Mouse (Mus musculus): Measurements from ENCODE around the gene Wrap73. TPM values are rescaled to one million over a fixed set of nuclear protein-coding genes. Genes with fewer than 3 reads are reported as not detected.

The Wrap73 gene
- polyA plus RNA-seq, 1 experiment from 2014 or later: 3.5 TPM

DNA sequence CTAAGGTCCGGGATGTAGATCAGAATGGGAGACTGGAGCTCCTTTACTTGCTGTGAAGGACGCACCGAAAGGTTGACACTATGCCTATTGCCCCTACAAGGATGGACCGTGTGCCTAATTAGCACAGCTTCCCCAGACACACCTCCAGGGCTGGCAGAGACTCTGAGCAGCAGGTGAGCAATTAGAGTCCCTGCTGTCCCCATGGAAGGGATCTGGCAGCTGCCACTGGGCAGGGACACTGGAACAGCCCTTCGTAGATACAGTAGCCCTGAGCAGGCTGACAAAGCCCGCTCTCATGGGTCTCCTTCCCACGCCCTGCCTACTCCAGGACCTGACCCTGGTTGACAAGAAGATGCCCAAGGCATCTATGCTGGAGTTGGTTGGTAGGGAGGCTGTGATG, 19.8 kb upstream of the Wrap73 start:
- Histone ChIP-seq H3K36me3 (ENCODE audit: inconsistent target) (no peaks in the 10 kb centered on the region), H3K27ac (no peak overlapping the region)

DNA sequence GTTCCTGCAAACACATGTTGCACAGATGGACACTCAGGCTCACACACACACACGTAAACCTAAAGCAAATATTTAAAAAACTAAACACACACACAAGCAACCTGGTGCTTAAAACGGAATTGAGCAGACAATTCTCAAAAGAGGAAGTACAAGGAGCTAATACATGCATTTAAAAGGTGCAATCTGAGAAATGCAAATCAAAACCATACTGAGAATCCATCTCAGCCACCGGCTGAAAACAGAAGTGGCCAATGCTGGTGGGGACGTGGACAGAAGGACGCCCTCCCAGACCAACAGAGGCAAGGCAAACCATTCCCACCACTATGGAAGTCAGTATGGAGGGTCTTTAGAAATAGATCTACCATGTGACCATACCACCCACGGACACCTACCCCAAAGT, 18.6 kb upstream of the Wrap73 start:
- no peak overlapping the region for H3K27ac ChIP-seq
- WGBS (ENCODE audit: missing documents): 32% methylated on average over 5 of the region's 6 CpGs
- no peak overlapping the region for H3K4me3 ChIP-seq (ENCODE audit: inconsistent target)
- H3K79me2 ChIP-seq (ENCODE audit: inconsistent target): no peaks in the 10 kb centered on the region
- H3K36me3 ChIP-seq (ENCODE audit: inconsistent target): no peaks in the 10 kb centered on the region

More for the DNA sequence above, 19.8 kb upstream of the Wrap73 start:
- 64% methylated on average over 6 of the region's 7 CpGs for WGBS (ENCODE audit: missing documents)
- Histone ChIP-seq H3K79me2 (ENCODE audit: inconsistent target) (no peaks in the 10 kb centered on the region), H3K4me3 (ENCODE audit: inconsistent target) (no peak overlapping the region)

DNA sequence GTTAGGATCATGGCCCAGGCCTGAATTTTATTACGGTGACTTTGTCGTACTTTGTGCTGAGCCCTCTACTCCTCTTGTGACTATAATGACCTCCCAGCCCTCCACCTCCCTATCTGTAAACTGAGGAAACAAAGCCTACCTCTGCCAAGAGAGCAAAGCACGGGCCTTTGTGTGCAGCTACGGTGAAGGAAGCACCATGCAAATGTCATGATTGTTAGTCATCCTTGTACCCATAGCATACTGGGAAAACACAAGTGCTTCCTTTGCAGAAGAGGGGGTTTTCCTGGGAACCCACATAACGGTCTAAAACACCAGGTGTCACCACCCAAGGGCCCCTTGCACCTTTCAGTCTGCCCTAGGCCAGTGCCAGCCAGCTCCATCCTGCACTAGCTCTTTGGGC, 17.0 kb upstream of the Wrap73 start:
- 64% methylated on average over 5 of the region's 5 CpGs for WGBS (ENCODE audit: missing documents)
- H3K27ac ChIP-seq: no peak overlapping the region
- no peaks in the 10 kb centered on the region for H3K79me2 ChIP-seq (ENCODE audit: inconsistent target)
- no peaks in the 10 kb centered on the region for H3K36me3 ChIP-seq (ENCODE audit: inconsistent target)
- no peak overlapping the region for H3K4me3 ChIP-seq (ENCODE audit: inconsistent target)

DNA sequence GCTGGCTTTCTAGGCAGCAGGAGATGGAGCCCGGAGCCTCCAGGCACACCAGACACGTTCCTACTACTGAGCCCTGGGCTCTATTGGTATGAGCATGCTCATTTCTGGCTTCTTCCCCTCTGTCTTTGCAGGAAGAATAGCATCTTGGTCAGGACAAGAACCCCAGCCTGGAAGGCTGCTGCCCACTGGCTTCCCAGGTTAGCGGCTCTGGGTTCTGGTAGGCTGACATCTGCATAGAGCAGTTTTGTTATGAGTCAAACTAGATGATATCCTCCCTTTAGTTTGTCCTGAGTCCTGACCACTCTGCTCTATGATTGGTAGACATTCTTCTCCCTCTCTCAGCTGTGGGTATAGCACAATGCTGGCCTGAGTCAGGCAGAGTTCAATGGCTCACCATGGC, 14.9 kb upstream of the Wrap73 start:
- H3K4me3 ChIP-seq (ENCODE audit: inconsistent target): no peak overlapping the region
- no peaks in the 10 kb centered on the region for H3K79me2 ChIP-seq (ENCODE audit: inconsistent target)
- H3K36me3 ChIP-seq (ENCODE audit: inconsistent target): no peaks in the 10 kb centered on the region
- no peak overlapping the region for H3K27ac ChIP-seq
- WGBS (ENCODE audit: missing documents): 82% methylated on average over 3 of the region's 3 CpGs

DNA sequence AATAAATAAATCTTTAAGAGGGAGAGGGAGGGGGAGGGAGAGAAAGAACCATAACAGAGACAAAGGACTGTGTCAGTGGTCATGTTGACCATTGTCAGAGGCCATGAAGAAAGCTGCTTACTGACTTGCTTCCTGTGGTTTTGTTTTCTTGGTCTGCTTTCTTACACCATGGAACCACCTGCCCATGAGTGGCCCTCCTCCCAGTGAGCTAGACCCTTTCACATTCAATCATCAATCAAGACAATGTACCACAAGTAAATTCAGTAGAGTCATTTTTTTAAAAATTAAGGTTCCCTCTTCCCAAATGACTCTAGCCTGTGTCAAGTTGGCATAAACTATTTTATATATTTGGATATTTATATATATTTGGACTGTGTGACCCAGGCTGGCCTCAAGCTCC, 12.2 kb upstream of the Wrap73 start:
- Histone ChIP-seq H3K36me3 (ENCODE audit: inconsistent target) (no peaks in the 10 kb centered on the region), H3K4me3 (ENCODE audit: inconsistent target) (no peak overlapping the region), H3K79me2 (ENCODE audit: inconsistent target) (no peaks in the 10 kb centered on the region), H3K27ac (no peak overlapping the region)

DNA sequence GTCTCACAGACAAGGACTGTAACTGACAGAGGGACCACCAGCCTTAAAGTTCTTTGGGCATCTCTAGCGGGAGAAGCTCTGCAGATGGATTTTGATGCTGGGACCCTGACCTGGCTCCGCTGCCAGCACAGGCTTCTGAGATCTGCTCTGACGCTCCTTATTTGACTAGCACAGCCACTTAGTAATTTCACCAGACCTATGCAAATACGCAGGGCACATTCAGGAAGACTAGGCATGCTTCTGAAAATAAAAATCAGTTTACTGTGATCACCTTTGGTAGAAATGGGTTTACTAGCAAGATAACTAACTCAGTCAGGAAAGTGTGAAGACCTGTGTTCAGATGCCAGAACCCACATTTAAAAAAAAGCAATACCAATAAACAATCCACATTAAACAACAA, 10.3 kb upstream of the Wrap73 start:
- WGBS (ENCODE audit: missing documents): 86% methylated on average over 4 of the region's 4 CpGs

DNA sequence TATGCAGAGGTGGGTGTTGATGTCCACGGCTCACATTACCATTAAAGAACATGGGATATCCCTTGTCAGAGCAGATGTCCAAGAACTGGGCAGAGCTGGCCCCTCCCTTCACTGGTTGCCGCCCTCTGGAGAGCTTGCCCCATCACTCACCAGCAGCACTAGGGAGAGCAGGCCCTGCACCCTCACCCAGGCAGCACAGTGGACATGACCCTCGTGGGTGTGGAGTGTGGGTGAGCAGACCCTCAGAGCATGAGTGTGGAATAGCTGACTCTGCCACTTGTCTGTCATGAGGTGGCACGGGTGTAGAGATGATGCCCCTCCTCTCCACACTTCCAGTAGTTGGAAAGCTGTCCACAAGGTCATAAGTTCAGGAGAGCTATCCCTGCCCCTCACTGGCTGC, 7.4 kb upstream of the Wrap73 start:
- Histone ChIP-seq H3K36me3 (ENCODE audit: inconsistent target) (no peaks in the 10 kb centered on the region), H3K4me3 (ENCODE audit: inconsistent target) (no peak overlapping the region), H3K27ac (no peak overlapping the region), H3K79me2 (ENCODE audit: inconsistent target) (no peaks in the 10 kb centered on the region)
- 57% methylated on average over 4 of the region's 4 CpGs for WGBS (ENCODE audit: missing documents)

More for the DNA sequence above, 10.3 kb upstream of the Wrap73 start:
- Histone ChIP-seq H3K79me2 (ENCODE audit: inconsistent target) (no peaks in the 10 kb centered on the region), H3K36me3 (ENCODE audit: inconsistent target) (no peaks in the 10 kb centered on the region), H3K27ac (no peak overlapping the region), H3K4me3 (ENCODE audit: inconsistent target) (no peak overlapping the region)

DNA sequence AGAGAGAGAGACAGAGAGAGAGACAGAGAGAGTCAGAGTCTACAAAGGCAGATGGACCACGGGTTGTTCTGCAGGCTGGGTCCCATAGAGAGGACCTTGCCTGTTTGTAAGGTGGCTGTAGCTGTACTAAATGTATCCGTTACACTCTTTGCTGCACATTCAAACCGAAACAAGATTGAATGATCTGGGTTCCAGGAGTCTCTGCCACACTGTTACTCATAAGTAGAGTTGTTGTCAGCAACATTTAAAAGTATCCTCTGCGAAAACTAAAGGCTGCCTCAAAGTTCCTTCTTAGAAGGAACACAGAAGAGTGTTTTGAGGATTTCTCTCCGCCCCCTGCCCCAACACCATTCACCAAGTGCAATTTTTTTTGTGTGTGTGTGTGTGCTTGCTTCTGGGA, 5.0 kb upstream of the Wrap73 start:
- Histone ChIP-seq H3K36me3 (ENCODE audit: inconsistent target) (no peaks in the 10 kb centered on the region), H3K4me3 (ENCODE audit: inconsistent target) (no peak overlapping the region), H3K79me2 (ENCODE audit: inconsistent target) (no peaks in the 10 kb centered on the region), H3K27ac (no peak overlapping the region)
- WGBS (ENCODE audit: missing documents): 56% methylated on average over 5 of the region's 5 CpGs

DNA sequence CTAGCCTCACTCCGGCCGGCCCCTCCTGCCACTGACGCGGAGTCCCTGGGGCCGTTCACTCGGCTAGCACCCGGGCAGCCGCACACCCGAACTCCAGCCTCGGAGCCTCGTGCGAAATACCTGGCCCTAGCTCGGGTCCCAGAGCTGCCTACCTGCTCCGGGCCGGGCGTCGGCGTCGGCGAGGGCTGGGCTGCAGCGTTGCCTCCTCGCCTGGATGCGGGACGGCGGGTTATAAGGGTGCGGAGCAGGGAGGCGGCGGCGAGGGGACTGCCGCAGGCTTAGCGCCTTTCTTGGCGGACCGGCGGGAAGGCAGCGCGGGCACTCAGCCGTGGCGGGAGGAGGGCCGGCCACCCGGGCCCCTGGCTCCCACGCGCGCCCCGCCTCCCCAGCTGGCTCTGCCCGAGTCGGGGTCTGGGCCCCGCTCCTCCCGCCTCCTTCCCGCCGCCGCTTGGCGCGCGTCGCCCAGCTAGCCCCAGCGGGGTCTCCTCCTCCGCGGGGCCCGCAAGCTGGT, 2.4 kb upstream of the Wrap73 start:
- Histone ChIP-seq H3K79me2 (ENCODE audit: inconsistent target) (peaks cover 18% of the 10 kb centered on the region; the same call in 1 of the 2 replicates), H3K27ac (no peak overlapping the region), H3K36me3 (ENCODE audit: inconsistent target) (no peaks in the 10 kb centered on the region), H3K4me3 (ENCODE audit: inconsistent target) (no peak overlapping the region)
- WGBS (ENCODE audit: missing documents): under 1% methylated on average over 23 of the region's 59 CpGs

DNA sequence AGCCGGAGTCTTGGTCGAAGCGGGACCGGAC, 2.2 kb upstream of the Wrap73 start, which contains the start of gene Trp73:
Gene Trp73 (minus strand): TSS at position 27 of the 31 bp plus-strand sequence.
- Histone ChIP-seq H3K4me3 (ENCODE audit: inconsistent target) (no peak within 1 kb of the TSS), H3K79me2 (ENCODE audit: inconsistent target) (peaks cover 18% of the 10 kb centered on the region; the same call in 1 of the 2 replicates), H3K27ac (no peak within 1 kb of the TSS), H3K36me3 (ENCODE audit: inconsistent target) (no peaks in the 10 kb centered on the region)
- 0% methylated on average over 4 of the region's 4 CpGs for WGBS (ENCODE audit: missing documents)

DNA sequence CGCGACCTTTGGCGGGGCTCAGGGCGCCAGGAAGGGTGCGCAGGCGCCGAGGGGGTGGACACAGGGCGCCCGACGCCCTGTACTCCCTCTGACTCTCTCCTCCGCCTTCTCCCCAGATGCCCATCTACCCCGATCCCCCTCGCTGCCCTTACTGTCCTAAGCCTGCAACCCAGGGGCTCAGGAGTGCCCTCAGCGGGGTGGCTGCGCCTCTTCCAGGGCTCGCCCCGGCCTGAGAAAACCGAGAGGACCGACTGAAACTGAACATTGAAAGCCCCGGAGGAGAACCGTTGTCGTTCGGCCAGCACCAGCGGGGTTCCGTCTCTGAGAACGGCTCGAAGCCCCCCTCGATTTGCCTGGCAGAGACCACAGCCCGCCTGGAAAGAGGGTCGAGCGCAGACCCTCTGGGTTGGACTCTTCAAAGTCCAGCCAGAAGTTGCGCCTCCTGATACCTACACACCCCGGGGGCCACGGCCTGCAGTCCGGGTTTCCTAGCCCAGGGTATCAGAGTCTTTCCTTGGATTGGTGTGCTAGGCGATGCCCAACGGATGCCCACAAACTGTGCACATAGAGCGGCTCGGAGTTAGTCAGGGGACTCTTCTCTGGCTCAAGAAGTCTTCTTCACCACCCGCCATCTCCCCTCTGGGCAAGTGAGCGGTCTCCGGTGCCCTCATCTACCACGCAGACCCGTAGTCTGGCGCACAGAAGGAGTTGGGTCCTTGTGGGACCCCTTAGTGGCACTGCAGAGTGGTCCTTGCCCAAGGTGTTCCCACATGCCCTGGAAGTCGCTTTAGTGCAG, 1.8 kb upstream of the Wrap73 start:
- H3K79me2 ChIP-seq (ENCODE audit: inconsistent target): peaks cover 18% of the 10 kb centered on the region; the same call in 1 of the 2 replicates
- H3K4me3 ChIP-seq (ENCODE audit: inconsistent target): no peak overlapping the region
- no peak overlapping the region for H3K27ac ChIP-seq
- 3% methylated on average over 46 of the region's 46 CpGs for WGBS (ENCODE audit: missing documents)
- H3K36me3 ChIP-seq (ENCODE audit: inconsistent target): no peaks in the 10 kb centered on the region

DNA sequence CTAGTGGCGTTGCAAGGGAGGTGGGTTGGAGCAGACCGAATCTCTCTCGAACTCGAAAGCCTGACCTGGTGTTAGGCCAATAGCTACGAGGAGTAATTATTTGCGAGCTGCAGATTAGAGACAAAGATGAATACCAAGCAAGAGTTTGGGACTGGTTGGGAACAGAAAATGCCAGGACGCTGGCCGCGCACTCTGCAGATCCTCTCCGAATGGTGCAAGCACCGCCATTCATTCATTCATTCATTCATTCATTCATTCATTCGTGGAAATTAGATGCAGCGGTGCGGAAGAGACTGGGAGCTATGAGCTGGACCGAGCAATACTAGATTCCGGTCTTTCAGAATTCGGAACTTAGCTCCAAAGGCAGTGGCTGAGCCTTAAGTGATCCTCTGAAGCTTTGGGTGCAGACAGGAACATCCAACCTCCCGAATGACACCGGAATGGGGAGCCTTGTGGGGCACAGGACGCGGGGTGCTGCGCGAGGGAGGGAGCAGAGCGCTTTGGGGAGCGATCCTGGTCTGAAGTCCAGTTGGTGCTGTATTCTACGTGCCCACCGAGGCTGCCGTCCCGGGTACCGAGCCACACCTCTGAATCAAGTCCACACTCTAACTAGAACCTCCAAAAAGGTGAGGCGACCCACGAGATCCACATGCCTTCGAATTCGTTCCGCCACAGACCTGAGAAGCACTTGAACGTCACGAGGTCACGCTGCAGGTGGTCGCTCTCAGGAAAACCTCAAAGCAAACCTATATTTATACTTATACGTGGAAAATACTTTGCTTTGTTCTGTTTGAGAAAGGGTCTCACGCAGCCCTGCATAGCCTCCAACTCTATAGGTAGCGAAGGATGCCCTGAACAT, 934 bp upstream of the Wrap73 start:
- H3K79me2 ChIP-seq (ENCODE audit: inconsistent target): peaks cover 18% of the 10 kb centered on the region; the same call in 1 of the 2 replicates
- no peaks in the 10 kb centered on the region for H3K36me3 ChIP-seq (ENCODE audit: inconsistent target)
- 4% methylated on average over 42 of the region's 42 CpGs for WGBS (ENCODE audit: missing documents)
- no peak overlapping the region for H3K27ac ChIP-seq
- H3K4me3 ChIP-seq (ENCODE audit: inconsistent target): peak overlapping the region; percentile 71; the same call in 1 of the 2 replicates

DNA sequence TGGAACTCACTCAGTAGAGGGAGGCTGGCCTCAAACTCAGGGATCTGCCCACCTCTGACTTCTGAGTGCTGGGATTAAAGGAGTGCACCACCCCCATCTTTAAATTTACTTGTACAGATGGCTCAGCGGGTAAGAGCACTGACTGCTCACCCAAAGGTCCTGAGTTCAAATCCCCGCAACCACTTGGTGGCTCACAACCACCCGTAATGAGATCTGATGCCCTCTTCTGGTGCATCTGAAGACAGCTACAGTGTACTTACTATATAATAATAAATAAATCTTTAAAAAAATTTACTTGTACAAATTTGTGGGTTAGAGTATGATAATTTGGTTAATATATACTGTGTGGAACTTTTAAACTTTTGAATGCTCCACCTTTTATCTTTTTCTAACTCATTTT, 2.5 kb downstream of the Wrap73 start:
- Histone ChIP-seq H3K36me3 (ENCODE audit: inconsistent target) (no peaks in the 10 kb centered on the region), H3K27ac (no peak overlapping the region), H3K79me2 (ENCODE audit: inconsistent target) (peaks cover 18% of the 10 kb centered on the region; the same call in 1 of the 2 replicates), H3K4me3 (ENCODE audit: inconsistent target) (no peak overlapping the region)
- WGBS (ENCODE audit: missing documents): 74% methylated on average over 2 of the region's 3 CpGs

DNA sequence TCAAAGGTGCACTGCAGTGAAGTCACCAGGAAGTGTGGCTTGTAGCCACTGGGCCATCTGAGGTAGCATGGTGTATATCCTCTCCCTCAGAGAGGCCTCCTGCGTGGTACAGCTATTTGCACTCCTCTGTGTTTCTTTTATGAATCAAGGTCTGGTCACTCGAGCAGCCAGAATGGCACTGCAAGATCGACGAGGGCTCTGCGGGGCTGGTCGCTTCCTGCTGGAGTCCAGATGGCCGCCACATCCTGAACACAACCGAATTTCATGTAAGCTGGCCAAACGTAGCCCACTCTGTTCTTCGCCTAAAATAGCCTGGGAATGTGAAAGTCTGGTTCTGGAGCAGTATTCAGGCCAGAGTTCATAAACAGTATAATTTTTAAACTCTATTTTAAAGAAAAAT, 4.2 kb downstream of the Wrap73 start:
- Histone ChIP-seq H3K79me2 (ENCODE audit: inconsistent target) (peaks cover 18% of the 10 kb centered on the region; the same call in 1 of the 2 replicates), H3K27ac (no peak overlapping the region), H3K4me3 (ENCODE audit: inconsistent target) (no peak overlapping the region), H3K36me3 (ENCODE audit: inconsistent target) (peaks cover 14% of the 10 kb centered on the region; the same call in 1 of the 2 replicates)
- 72% methylated on average over 10 of the region's 10 CpGs for WGBS (ENCODE audit: missing documents)

DNA sequence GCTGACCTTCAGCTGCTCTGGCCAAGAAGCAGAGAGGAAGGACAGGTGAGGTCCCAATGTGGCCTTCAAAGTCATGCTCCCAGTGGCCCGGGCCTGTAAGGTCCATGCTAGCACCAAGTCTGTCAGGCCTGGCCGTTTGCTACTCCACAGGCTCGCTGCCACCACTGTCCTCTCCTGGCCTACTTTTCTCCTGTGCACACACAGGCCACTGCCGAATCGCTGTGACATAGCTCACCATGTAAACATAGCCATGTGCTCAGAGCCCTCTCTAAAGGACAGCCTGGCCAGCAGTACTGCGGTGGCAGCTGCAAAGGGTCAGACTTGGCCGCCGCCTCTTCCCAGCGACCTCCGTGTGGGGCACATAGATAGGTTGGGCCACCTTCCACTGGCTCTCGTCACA, 11.9 kb downstream of the Wrap73 start:
- Histone ChIP-seq H3K27ac (no peak overlapping the region), H3K36me3 (ENCODE audit: inconsistent target) (peaks cover 69% of the 10 kb centered on the region), H3K79me2 (ENCODE audit: inconsistent target) (peaks cover 5% of the 10 kb centered on the region; the same call in 1 of the 2 replicates), H3K4me3 (ENCODE audit: inconsistent target) (no peak overlapping the region)
- WGBS (ENCODE audit: missing documents): 93% methylated on average over 11 of the region's 11 CpGs
